In the genomic region with DNA sequence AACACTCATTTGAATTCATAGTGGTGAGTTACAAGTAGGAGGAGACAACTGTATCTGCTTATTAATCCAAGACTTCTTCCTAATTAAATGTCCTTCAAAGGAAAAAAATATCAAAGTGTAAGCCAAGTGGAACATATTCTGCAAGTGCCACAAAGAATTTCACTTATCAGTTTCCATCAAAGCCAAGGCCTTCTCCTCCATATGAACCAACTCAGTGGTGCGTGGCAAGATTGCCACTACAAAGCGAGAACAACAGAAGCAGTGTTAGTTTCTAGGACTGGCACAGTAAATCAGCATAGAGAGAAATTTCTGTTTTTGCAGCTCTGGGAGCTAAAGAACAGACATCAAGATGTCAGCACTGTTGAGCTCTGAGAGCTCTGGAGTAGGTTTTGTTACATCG, we compare ENCODE assay signal across 20 mouse cellular contexts.
"Had no signal": no experiment of that assay in that cellular context is flagged by ENCODE, and none has a peak within 500 bp of the region (broad histone marks: within the 10 kb centered on the region; RNA-seq: fewer than 3 reads in every experiment).

No protein-coding gene starts in this region.

- H3K9me3 ChIP-seq: midbrain, embryonic 12.5 days; neural tube, embryonic 13.5 days had no signal

- H3K27ac ChIP-seq: left cerebral cortex, adult 2 months; liver, embryonic 13.5 days; midbrain, embryonic 12.5 days; neural tube, embryonic 13.5 days; stomach, postnatal 0 days had no signal

- H3K4me3 ChIP-seq: left cerebral cortex, adult 2 months; liver, embryonic 13.5 days; midbrain, embryonic 12.5 days; myocyte; neural tube, embryonic 13.5 days had no signal

- H3K27me3 ChIP-seq: liver, embryonic 13.5 days; midbrain, embryonic 12.5 days; neural tube, embryonic 13.5 days had no signal

- H3K4me2 ChIP-seq: liver, embryonic 13.5 days; midbrain, embryonic 12.5 days; neural tube, embryonic 13.5 days had no signal

- ATAC-seq: midbrain, embryonic 16.5 days had no signal

- H3K4me1 ChIP-seq: liver, embryonic 13.5 days; neural tube, embryonic 13.5 days had no signal

- DNase-seq: kidney, adult 2 months; kidney, postnatal 14 days; kidney, postnatal 4 days; layer of hippocampus, adult 9-11 months; liver, embryonic 13.5 days; lung, adult 2 months; lung, postnatal 14 days; lung, postnatal 4 days; right cerebral cortex, adult 18-20 months; right cerebral cortex, postnatal 14 days; right cerebral cortex, postnatal 4 days; thymus, adult 2 months; thymus, postnatal 14 days; thymus, postnatal 4 days had no signal

- H3K9ac ChIP-seq: liver, embryonic 13.5 days; midbrain, embryonic 12.5 days; neural tube, embryonic 13.5 days had no signal
